Mouse (Mus musculus): ENCODE measurements around the gene Gm5475.
A peak's percentile ranks its signal among the peaks of the same experiment; 100 is the strongest.

GRCm38 (mm10) chr15:100448572-100448971 is 26.6 kb downstream of the Gm5475 start:
- TF ChIP-seq CTCF (conservative IDR thresholded peaks at IDR 0.05; ENCODE audit: low read length) (0 out of 2 replicates have a peak, but pooled peaks have one; percentile 16), POU5F1 (IDR thresholded peaks at IDR 0.05; ENCODE audit: borderline replicate concordance, low read length) (no peak)

Measured in E14TG2a.4 (cell line).